Mouse (Mus musculus): ENCODE data around the gene Gm10842.
"Not testable (repeated sequence)": the region's sequence is repeated elsewhere in the genome, so short reads cannot be mapped to it uniquely, and the experiment has no call there.

GRCm38 (mm10) chr11:105121792-105122191 is 24.9 kb upstream of the Gm10842 start:
- TF ChIP-seq CTCF (IDR thresholded peaks at IDR 0.05; ENCODE audit: borderline replicate concordance, insufficient read depth, low read depth, low read length); POLR2A (IDR thresholded peaks at IDR 0.05; ENCODE audit: borderline replicate concordance, insufficient read depth, low read length): not testable (repeated sequence)
